Mouse (Mus musculus) small intestine, adult 2 months (tissue): ENCODE data around the gene Dsp.

Source experiments
- CTCF ChIP-seq: fragments of 200-500 bp; IDR thresholded peaks from 2 replicates; pipeline ENCODE4 v1.5.1; 2012; ENCODE audit warnings: low read depth, mild to moderate bottlenecking, control low read depth, inconsistent platforms, low read length, moderate library complexity, mixed read lengths; ENCODE audit not compliant: insufficient replicate concordance, insufficient read length; ENCODE audit errors: extremely low read depth
- POLR2A ChIP-seq: fragments of 200-500 bp; IDR thresholded peaks from 2 replicates; pipeline ENCODE4 v1.6.1; 2012; ENCODE audit warnings: low read depth, mild to moderate bottlenecking, control low read depth, inconsistent platforms, low read length, moderate library complexity

DNA sequence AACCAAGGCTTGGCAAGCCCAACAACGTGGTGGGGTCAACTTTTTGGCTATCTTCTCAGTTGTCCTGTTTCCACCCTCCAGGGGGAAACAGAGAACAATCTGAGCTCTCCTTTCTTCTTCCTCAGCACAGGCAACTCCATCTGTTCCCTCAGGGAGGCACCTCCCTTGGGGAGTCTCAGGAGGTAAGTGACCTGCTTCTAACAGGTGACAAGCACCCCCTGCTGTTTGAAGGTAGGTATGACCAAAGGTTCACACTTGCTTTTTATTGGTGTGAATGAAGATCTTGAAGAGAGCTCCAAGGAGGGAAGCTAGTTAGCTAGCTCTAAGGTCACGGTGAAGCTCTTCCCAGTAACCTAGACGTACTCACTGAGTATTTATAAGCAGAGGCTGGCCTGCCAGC lies 84.3 kb downstream of the Dsp start:
- TF ChIP-seq POLR2A (no peak), CTCF (peak; percentile 42; the same call in 1 of the 2 replicates)
